Mouse (Mus musculus): Measurements from ENCODE around the gene Pxylp1. TPM values are rescaled to one million over a fixed set of nuclear protein-coding genes. Genes with fewer than 3 reads are reported as not detected.

Gene Pxylp1
- total RNA-seq, 2 experiments from 2014 or later = 17.1 to 20.7 TPM

- no peak for DNase-seq (ENCODE audit: low spot score in 2 of 2)
Measured at GRCm38 (mm10) chr9:96891341-96892330, 833 bp downstream of the Pxylp1 start.

GRCm38 (mm10) chr9:96890756-96891155 is 1.7 kb downstream of the Pxylp1 start:
- no peak for DNase-seq (ENCODE audit: low spot score in 2 of 2)

GRCm38 (mm10) chr9:96890266-96890665 is 2.2 kb downstream of the Pxylp1 start:
- no peak for DNase-seq (ENCODE audit: low spot score in 2 of 2)

- DNase-seq (ENCODE audit: low spot score in 2 of 2) = peak; percentile 78 to 89
Measured at GRCm38 (mm10) chr9:96889345-96890021, 3.0 kb downstream of the Pxylp1 start.

- peak in 1 of 2 experiments; percentile 21 for DNase-seq (ENCODE audit: low spot score in 2 of 2)
Measured at GRCm38 (mm10) chr9:96888742-96889344, 3.6 kb downstream of the Pxylp1 start.

- DNase-seq (ENCODE audit: low spot score in 2 of 2) = no peak
Measured at GRCm38 (mm10) chr9:96887954-96888353, 4.5 kb downstream of the Pxylp1 start.

GRCm38 (mm10) chr9:96887492-96887891 is 5.0 kb downstream of the Pxylp1 start:
- no peak for DNase-seq (ENCODE audit: low spot score in 2 of 2)

GRCm38 (mm10) chr9:96885781-96886180 is 6.7 kb downstream of the Pxylp1 start:
- DNase-seq (ENCODE audit: low spot score in 2 of 2) = no peak

GRCm38 (mm10) chr9:96882496-96883265 is 9.8 kb downstream of the Pxylp1 start:
- no peak for DNase-seq (ENCODE audit: low spot score in 2 of 2)

- no peak for DNase-seq (ENCODE audit: low spot score in 2 of 2)
Measured at GRCm38 (mm10) chr9:96881901-96882300, 10.6 kb downstream of the Pxylp1 start.

GRCm38 (mm10) chr9:96879024-96879423 is 13.4 kb downstream of the Pxylp1 start:
- DNase-seq (ENCODE audit: low spot score in 2 of 2) = no peak

- no peak for DNase-seq (ENCODE audit: low spot score in 2 of 2)
Measured at GRCm38 (mm10) chr9:96878464-96878863, 14.0 kb downstream of the Pxylp1 start.

- no peak for DNase-seq (ENCODE audit: low spot score in 2 of 2)
Measured at GRCm38 (mm10) chr9:96875704-96876103, 16.8 kb downstream of the Pxylp1 start.

GRCm38 (mm10) chr9:96873082-96873481 is 19.4 kb downstream of the Pxylp1 start:
- DNase-seq (ENCODE audit: low spot score in 2 of 2) = peak in 1 of 2 experiments; percentile 27

GRCm38 (mm10) chr9:96870104-96870503 is 22.4 kb downstream of the Pxylp1 start:
- DNase-seq (ENCODE audit: low spot score in 2 of 2) = no peak

GRCm38 (mm10) chr9:96869542-96869941 is 22.9 kb downstream of the Pxylp1 start:
- no peak for DNase-seq (ENCODE audit: low spot score in 2 of 2)

- no peak for DNase-seq (ENCODE audit: low spot score in 2 of 2)
Measured at GRCm38 (mm10) chr9:96868546-96868945, 23.9 kb downstream of the Pxylp1 start.

GRCm38 (mm10) chr9:96867165-96867564 is 25.3 kb downstream of the Pxylp1 start:
- DNase-seq (ENCODE audit: low spot score in 2 of 2) = no peak

- DNase-seq (ENCODE audit: low spot score in 2 of 2) = no peak
Measured at GRCm38 (mm10) chr9:96866196-96866595, 26.3 kb downstream of the Pxylp1 start.

GRCm38 (mm10) chr9:96865473-96866050 is 26.9 kb downstream of the Pxylp1 start:
- no peak for DNase-seq (ENCODE audit: low spot score in 2 of 2)

- DNase-seq (ENCODE audit: low spot score in 2 of 2) = no peak
Measured at GRCm38 (mm10) chr9:96863539-96863938, 28.9 kb downstream of the Pxylp1 start.

All from adrenal gland, postnatal 4 days (tissue).